8 mouse cellular contexts compared by ENCODE assay signal in the genomic region with DNA sequence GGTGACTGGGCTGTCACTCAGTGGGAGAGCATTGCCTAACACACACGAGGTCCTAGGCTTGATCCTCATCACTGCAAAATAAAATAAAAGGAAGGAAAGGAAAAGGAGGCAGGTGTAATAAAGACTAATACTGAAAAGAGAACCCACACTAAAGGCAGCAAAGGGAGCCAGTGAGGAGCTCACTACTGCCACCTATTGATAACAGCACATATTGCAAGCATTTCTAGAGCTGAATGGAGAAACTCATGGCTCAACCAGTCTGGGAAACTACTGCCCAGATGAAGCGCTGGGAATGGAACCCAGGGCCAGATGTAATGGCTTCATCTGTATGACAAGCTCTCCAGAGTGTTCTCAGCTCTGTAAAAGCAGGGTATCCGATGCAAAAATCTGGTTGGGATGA. TPM values are rescaled to one million over a fixed set of nuclear protein-coding genes. Genes with fewer than 3 reads are reported as not detected.
DNase-seq lines count a peak whose midpoint lies in the region.

No protein-coding gene starts in this region.

- peak; percentile 54 for DNase-seq in adrenal gland, postnatal 10 days
- DNase-seq in adrenal gland, adult 8-10 months = no peak
- peak; percentile 18 to 74 for DNase-seq in layer of hippocampus, adult 18-20 months (ENCODE audit: low spot score in 2 of 2)
- no peak for DNase-seq in layer of hippocampus, adult 9-11 months
- peak; percentile 32 for DNase-seq in MEL-GATA-1-ER (ENCODE audit: extremely low read depth, low read depth)
- peak; percentile 36 for DNase-seq in forelimb bud, embryonic 11.5 days (ENCODE audit: low read depth, low spot score)
- peak; percentile 42 for DNase-seq in lung, postnatal 10 days
- no peak for DNase-seq in gastrocnemius, postnatal 4 days (ENCODE audit: low spot score in 2 of 2)

RNA-seq across cellular contexts. Expression of a gene that starts 15.0 kb away (rescaled TPM):
- 10 to 100 TPM; 16.4 to 23.7 TPM for total RNA-seq in adrenal gland, postnatal 10 days (2021)
- 10 to 100 TPM; 23.9 to 31.1 (median 29.8) TPM for total RNA-seq in adrenal gland, adult 8-10 months (2022)
- total RNA-seq in layer of hippocampus, adult 18-20 months (2021) = 10 to 100 TPM; 18.3 to 18.7 TPM
- total RNA-seq in gastrocnemius, postnatal 4 days (2021) = 10 to 100 TPM; 30.9 to 38.1 TPM

Comparison
In these comparisons a context has a peak if more than half of its experiments do, and no peak if none do; other contexts are left out.
1. DNase-seq: peak in adrenal gland, postnatal 10 days (single experiment), layer of hippocampus, adult 18-20 months (2 of 2), MEL-GATA-1-ER (single experiment), forelimb bud, embryonic 11.5 days (single experiment) and lung, postnatal 10 days (single experiment); none in adrenal gland, adult 8-10 months (single experiment), layer of hippocampus, adult 9-11 months (single experiment) and gastrocnemius, postnatal 4 days (0 of 2).